Mouse (Mus musculus): ENCODE results near the gene Zfp60.

GRCm38 (mm10) chr7:27797906-27798811 lies 67.0 kb downstream of the Zfp60 start:
- TF ChIP-seq CTCF (IDR thresholded peaks at IDR 0.05; ENCODE audit: low read depth), result peak; percentile 49
- no peak for TF ChIP-seq EP300 (optimal IDR thresholded peaks at IDR 0.05)

Data from stomach, postnatal 0 days (tissue).